Mouse (Mus musculus) embryonic facial prominence, embryonic 11.5 days (tissue): Measurements from ENCODE around the gene Zfp57. TPM values are rescaled to one million over a fixed set of nuclear protein-coding genes. Genes with fewer than 3 reads are reported as not detected.
"Not testable (repeated sequence)": the region's sequence is repeated elsewhere in the genome, so short reads cannot be mapped to it uniquely, and the experiment has no call there.

Experiments
- ATAC-seq: fragments of 200-750 bp; cut with Nextera tagmentation; replicated peaks from 2 replicates; pipeline ENCODE4 v1.8.0; 2017; ENCODE audit warnings: low read depth; ENCODE audit not compliant: insufficient number of reproducible peaks, low FRiP score, low TSS enrichment
- DNase-seq: peaks from one replicate; pipeline ENCODE4 v3.0.0-alpha.2; 2015; ENCODE audit warnings: low spot score
- H3K27ac ChIP-seq: fragments of 300-500 bp; sonication (generic); replicated peaks from 2 replicates; pipeline ENCODE4 v1.5.1; 2014; ENCODE audit warnings: mild to moderate bottlenecking, low read depth, low read length, control low read depth
- H3K27me3 ChIP-seq: fragments of 300-500 bp; sonication (generic); 2 replicates; pipeline ENCODE4 v1.6.1; 2014; ENCODE audit warnings: mild to moderate bottlenecking, low read length, moderate library complexity, mixed read lengths; ENCODE audit not compliant: control insufficient read depth, insufficient read depth
- H3K36me3 ChIP-seq: fragments of 300-500 bp; sonication (generic); replicated peaks from 2 replicates; pipeline ENCODE4 v1.6.1; 2014; ENCODE audit warnings: low read depth, mild to moderate bottlenecking, low read length, moderate library complexity, mixed read lengths; ENCODE audit not compliant: control insufficient read depth, insufficient read depth
- H3K4me1 ChIP-seq: fragments of 300-500 bp; sonication (generic); 2 replicates; pipeline ENCODE4 v1.6.1; 2014; ENCODE audit warnings: low read length, mixed read lengths; ENCODE audit not compliant: control insufficient read depth, insufficient read depth
- H3K4me2 ChIP-seq: fragments of 300-500 bp; sonication (generic); 2 replicates; pipeline ENCODE4 v1.6.1; 2014; ENCODE audit warnings: low read depth, mild to moderate bottlenecking, control low read depth, low read length, moderate library complexity
- H3K4me3 ChIP-seq: fragments of 300-500 bp; sonication (generic); 2 replicates; pipeline ENCODE4 v1.5.1; 2014; ENCODE audit warnings: low read depth, low read length, control low read depth
- H3K9ac ChIP-seq: fragments of 300-500 bp; sonication (generic); replicated peaks from 2 replicates; pipeline ENCODE4 v1.6.1; 2014; ENCODE audit warnings: mild to moderate bottlenecking, control low read depth, low read length
- H3K9me3 ChIP-seq: fragments of 300-500 bp; sonication (generic); replicated peaks from 2 replicates; pipeline ENCODE4 v1.6.1; 2016; ENCODE audit warnings: mild to moderate bottlenecking, low read length, inconsistent platforms, mixed read lengths; ENCODE audit not compliant: control insufficient read depth
- WGBS: fragments of 180-500 bp; shearing (Covaris S2); extraction: QIAGEN DNeasy Blood & Tissue Kit; methylation state at CpG from one replicate; pipeline ENCODE4 v1.1.7; 2014; 5-methylcytosine and 5-hydroxymethylcytosine counted together
- polyA plus RNA-seq: library from polyadenylated mRNA; unstranded; fragments of >200 nt; fragmentation: Nextera tagmentation; extraction: Ambion mirVana; gene quantifications from 2 replicates; pipeline ENCODE4 v1.2.1, GENCODE M21; 2014

Zfp57 gene
- polyA plus RNA-seq, 1 experiment from 2014 or later, result 110 TPM

DNA sequence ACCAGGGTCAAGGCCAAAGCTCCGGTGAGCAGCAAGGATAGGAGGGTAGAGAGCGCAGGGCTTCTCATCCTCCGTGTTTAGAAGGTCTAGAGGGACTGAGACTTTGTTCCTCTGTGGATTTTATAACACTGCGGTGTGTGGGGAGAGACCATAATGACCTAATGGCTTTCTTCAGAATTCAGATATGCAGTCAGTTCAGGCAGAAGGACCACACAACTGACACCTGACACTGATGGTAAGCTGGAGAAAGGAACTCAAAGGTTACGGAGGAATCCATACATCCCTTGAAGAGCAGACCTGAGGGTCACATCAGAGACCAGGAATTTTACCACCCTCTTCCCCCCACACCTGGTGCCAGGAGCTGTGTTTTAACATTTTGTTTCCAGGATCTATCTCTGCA, 11.5 kb upstream of the Zfp57 start, which contains the start of gene H2-M5:
H2-M5 (minus strand) TSS at position 101 of the 400 bp plus-strand sequence.
- Histone ChIP-seq H3K4me2 (no peak within 1 kb of the TSS), H3K9ac (no peak within 1 kb of the TSS), H3K27ac (no peak within 1 kb of the TSS), H3K36me3 (no peaks in the 10 kb centered on the region), H3K27me3 (peaks cover 9% of the 10 kb centered on the region), H3K4me1 (no peaks in the 10 kb centered on the region), H3K4me3 (no peak within 1 kb of the TSS), H3K9me3 (no peaks in the 10 kb centered on the region)
- ATAC-seq, result no peak
- no peak for DNase-seq
- WGBS, result 16% methylated on average over 5 of the region's 5 CpGs

DNA sequence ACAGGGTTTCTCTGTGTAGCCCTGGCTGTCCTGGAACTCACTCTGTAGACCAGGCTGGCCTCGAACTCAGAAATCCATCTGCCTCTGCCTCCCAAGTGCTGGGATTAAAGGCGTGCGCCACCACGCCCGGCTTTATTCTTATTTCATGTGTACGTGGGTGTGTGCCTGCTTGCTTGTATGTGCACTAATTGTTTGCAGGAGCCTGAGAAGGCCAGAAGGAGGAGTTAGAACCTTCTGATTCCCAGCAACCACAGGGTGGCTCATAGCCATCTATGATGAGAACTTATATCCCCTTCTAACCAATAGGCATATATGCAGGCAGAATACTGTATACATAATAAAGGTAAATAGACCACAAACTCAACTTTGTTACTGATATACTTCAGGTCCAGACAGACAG, 10.3 kb upstream of the Zfp57 start:
- H3K4me3 ChIP-seq, H3K4me1 ChIP-seq, H3K27me3 ChIP-seq, H3K27ac ChIP-seq, H3K9me3 ChIP-seq, ATAC-seq, H3K9ac ChIP-seq, H3K36me3 ChIP-seq, H3K4me2 ChIP-seq, DNase-seq: not testable (repeated sequence)
- WGBS, result 93% methylated on average over 6 of the region's 6 CpGs

DNA sequence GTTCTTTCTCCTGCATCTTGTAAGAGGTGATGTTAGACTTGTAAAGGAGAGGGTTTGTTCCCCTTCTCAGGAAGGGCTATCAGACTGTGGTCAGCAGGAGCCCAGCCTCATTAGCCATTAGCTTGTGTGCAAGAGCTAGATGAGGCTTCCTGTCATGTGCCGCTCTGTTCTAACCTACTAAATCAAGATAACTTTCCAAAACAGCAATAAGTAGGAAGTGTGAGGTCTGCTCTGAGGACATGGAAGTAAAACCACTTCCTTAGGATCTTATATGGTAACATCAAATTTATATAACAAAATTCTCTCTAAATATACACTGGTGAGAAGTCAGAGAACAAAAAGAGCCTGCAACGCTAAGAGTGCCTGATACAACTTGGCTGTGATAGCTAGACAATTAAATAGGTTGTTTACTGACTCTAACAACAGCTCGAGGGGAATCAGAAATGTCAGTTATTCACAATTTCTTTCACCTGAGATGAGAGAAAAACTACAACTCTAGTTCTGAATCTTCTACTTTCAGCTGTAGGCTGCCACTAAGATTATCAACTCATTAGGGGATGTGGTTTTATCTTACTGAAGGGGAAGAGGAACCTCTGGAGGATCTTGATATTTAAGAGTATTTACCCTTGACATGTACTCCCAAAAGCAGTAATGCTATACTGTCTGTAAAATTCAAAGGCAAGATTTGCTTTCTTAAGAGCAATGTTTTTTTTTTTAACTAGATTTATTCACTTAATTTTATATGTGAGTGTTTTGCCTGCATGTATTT, 8.4 kb upstream of the Zfp57 start:
- no peak overlapping the region for H3K9ac ChIP-seq
- ATAC-seq (no peak), DNase-seq (no peak)
- H3K4me2 ChIP-seq, result no peak overlapping the region
- H3K36me3 ChIP-seq, result no peaks in the 10 kb centered on the region
- H3K27ac ChIP-seq, result no peak overlapping the region
- H3K9me3 ChIP-seq, result no peaks in the 10 kb centered on the region
- H3K4me3 ChIP-seq, result no peak overlapping the region
- no peaks in the 10 kb centered on the region for H3K4me1 ChIP-seq
- peaks cover 9% of the 10 kb centered on the region for H3K27me3 ChIP-seq
- 74% methylated on average over 3 of the region's 3 CpGs for WGBS

DNA sequence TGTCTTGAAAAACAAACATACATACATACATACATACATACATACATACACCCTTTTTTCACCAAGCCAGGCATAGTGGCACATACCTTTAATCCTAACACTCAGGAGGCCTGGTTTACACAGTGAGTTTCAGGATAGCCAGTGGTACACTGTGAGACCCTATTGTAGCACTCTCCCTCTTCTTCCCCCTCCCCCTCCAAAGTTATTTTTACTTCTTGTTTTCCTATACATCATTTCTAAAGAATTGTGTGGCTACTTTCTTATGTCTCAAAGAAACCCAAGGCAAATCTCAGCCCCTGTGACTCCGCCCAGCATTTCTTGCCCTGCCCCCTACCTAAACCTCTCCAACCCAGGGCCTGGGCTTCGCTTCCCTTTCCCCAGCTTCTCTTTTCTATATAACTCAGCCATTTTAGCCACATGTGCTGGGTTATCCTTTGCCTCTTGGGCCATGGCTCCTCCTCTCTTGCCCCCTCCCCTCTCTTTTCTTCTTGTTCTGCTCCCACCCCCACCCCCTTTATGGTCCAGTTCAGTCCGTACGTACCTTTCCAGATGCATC, 7.1 kb upstream of the Zfp57 start:
- H3K4me1 ChIP-seq, result no peaks in the 10 kb centered on the region
- H3K27ac ChIP-seq, result no peak overlapping the region
- WGBS, result 82% methylated on average over 4 of the region's 4 CpGs
- no peaks in the 10 kb centered on the region for H3K36me3 ChIP-seq
- no peaks in the 10 kb centered on the region for H3K9me3 ChIP-seq
- H3K4me3 ChIP-seq, result no peak overlapping the region
- H3K27me3 ChIP-seq, result peaks cover 6% of the 10 kb centered on the region
- no peak overlapping the region for H3K9ac ChIP-seq
- H3K4me2 ChIP-seq, result no peak overlapping the region
- ATAC-seq (no peak), DNase-seq (no peak)

DNA sequence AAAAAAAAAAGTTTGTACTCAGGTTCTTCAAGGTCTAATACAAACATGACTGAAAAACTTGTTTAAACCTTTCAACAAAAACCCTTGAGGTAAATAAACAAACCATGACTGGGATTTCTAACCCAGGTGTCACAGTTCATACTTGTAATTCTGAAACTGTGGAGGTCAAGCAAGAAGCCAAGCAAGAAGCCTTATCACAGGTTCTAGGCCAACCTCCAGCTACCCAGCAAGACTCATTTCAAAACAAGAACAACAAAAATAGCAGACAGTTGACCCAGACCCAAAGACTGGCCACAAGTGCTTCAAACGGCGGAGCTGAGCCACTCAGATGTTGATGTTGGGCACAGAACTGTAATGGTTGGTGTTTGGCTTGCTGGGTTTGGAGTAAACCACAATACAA, 6.4 kb upstream of the Zfp57 start:
- Histone ChIP-seq H3K4me3 (no peak overlapping the region), H3K4me1 (no peaks in the 10 kb centered on the region), H3K9ac (no peak overlapping the region), H3K27ac (no peak overlapping the region), H3K27me3 (no peaks in the 10 kb centered on the region), H3K4me2 (no peak overlapping the region), H3K9me3 (no peaks in the 10 kb centered on the region), H3K36me3 (no peaks in the 10 kb centered on the region)
- no peak for DNase-seq
- no peak for ATAC-seq
- WGBS, result 92% methylated on average over 2 of the region's 2 CpGs

DNA sequence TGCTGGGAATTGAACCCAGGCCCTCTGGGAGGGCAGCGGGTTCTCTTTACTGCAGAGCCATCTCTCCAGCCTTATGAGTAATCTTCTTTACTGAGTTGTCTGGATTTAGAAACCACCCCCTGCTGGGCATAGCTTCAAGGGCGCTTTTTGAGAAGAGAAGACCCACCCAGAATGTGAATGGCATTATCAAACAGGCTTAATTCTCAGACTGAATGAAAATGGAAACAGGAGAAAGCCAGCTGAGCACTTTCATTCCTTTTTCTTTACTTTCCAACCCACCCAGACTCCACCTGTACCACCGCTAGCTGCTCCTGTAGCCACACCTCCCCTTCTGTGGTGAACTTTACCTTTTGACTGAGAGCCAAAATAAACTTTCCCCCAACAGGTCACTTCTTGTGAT, 5.5 kb upstream of the Zfp57 start:
- Histone ChIP-seq H3K27ac (no peak overlapping the region), H3K9ac (no peak overlapping the region), H3K4me3 (no peak overlapping the region), H3K9me3 (no peaks in the 10 kb centered on the region), H3K4me1 (no peaks in the 10 kb centered on the region), H3K36me3 (no peaks in the 10 kb centered on the region), H3K27me3 (no peaks in the 10 kb centered on the region), H3K4me2 (no peak overlapping the region)
- no peak for ATAC-seq
- no peak for DNase-seq
- WGBS, result 60% methylated on average over 3 of the region's 3 CpGs

DNA sequence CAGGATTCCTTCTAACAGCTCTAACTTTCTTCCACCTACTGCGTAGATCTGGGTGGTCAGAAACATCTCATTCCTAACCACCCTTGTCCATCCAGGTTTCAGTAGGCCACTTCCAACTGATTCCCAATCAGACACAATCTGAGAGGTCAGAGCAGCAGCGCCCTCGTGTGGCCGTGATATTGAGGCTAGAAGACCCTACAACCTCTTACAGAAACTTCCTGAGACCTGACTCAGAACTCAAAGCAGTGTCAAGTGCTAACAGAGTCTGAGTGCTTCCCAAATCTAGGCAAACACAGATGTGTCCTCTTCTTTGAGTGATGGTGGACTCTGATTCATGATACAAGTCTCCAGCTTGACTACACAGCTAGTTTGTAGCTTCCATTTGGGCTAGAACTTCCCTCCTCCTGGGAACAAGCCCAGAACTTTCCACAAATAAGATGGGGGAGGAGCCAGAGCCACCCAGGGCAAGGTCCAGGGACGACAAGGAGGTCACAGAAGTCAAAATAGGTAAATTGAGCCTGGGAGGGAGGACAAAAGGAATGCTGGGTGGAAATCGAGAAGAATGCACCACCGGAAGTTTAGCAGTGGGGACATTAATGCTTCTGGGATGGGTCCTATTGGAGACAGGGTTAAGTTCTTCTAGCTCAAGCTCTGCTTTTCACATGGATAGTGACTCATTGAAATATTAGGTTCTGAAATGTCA, 3.8 kb upstream of the Zfp57 start:
- Histone ChIP-seq H3K4me1 (no peaks in the 10 kb centered on the region), H3K9ac (no peak overlapping the region), H3K4me3 (no peak overlapping the region), H3K36me3 (no peaks in the 10 kb centered on the region), H3K27me3 (no peaks in the 10 kb centered on the region), H3K27ac (no peak overlapping the region), H3K9me3 (no peaks in the 10 kb centered on the region), H3K4me2 (no peak overlapping the region)
- ATAC-seq (no peak), DNase-seq (peak; percentile 93)
- 25% methylated on average over 7 of the region's 7 CpGs for WGBS

DNA sequence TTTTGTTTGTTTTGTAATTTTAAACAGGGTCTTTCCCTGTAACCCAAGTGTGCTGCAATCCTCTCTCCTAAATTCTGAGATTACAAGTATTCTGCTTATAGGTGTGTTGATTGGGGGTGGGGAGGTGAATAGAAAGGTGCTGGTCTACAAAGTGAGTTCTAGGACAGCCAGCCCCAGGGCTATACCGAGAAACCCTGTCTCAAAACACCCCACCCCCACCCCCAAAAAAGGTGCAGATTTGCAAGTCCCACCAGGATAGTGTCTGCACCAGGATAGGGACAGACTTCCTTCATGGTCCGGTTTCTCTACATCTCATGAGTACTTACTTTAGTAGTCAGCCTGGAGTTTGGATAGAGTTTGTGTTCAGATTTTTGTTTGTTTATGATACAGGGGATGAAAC, 2.5 kb upstream of the Zfp57 start:
- 59% methylated on average over 2 of the region's 2 CpGs for WGBS
- H3K4me3 ChIP-seq, result no peak overlapping the region
- no peak for ATAC-seq

More for the DNA sequence above, 2.5 kb upstream of the Zfp57 start:
- Histone ChIP-seq H3K9ac (no peak overlapping the region), H3K9me3 (no peaks in the 10 kb centered on the region), H3K27ac (no peak overlapping the region), H3K36me3 (no peaks in the 10 kb centered on the region), H3K4me2 (no peak overlapping the region), H3K27me3 (no peaks in the 10 kb centered on the region), H3K4me1 (no peaks in the 10 kb centered on the region)
- no peak for DNase-seq
